Mouse (Mus musculus) layer of hippocampus, postnatal 36 days (tissue): ENCODE data around the gene 4933416C03Rik. TPM values are rescaled to one million over a fixed set of nuclear protein-coding genes. Genes with fewer than 3 reads are reported as not detected.
A peak's percentile ranks its signal among the peaks of the same experiment; 100 is the strongest.

Experiments
- DNase-seq, 2 experiments: peaks; one replicate each; pipeline ENCODE4 v3.0.0; 2022
- total RNA-seq, 2 experiments: library from RNA; stranded (reverse); gene quantifications; 2 replicates each; pipeline ENCODE4 v1.2.3; 2021

4933416C03Rik gene
- not detected for total RNA-seq

DNA sequence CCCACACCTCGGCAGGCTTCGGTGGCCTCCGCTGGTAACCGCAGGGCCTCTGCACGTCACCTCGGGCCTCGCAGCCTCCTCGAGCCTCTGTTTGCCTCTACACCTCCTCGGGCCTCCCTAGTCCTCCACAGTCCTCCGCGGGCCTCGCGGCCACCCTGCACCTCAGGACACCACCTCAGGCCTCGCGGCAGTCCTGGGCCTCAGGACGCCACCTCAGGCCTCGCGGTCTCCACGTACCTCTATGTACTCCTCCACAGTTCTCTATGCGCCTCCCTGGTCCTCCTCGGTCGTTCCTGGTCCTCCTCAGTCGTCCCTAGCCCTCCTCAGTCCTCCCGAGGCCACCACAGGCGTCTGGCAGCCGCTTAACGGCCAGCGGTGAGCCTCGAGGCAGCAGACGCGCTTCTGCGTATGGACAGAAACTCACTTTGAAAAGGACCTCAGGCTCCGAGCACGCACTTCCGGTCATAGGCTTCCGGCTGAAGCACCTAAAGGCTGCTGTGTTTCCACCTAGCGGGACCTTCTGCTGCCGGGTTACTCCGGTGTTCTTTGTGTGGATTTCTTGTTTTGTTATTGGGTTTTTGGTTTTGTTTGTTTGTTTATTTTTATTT, at the start of gene 4933416C03Rik:
TSS of gene 4933416C03Rik (minus strand) at position 51 of the 608 bp plus-strand sequence.
- DNase-seq, result no peak

DNA sequence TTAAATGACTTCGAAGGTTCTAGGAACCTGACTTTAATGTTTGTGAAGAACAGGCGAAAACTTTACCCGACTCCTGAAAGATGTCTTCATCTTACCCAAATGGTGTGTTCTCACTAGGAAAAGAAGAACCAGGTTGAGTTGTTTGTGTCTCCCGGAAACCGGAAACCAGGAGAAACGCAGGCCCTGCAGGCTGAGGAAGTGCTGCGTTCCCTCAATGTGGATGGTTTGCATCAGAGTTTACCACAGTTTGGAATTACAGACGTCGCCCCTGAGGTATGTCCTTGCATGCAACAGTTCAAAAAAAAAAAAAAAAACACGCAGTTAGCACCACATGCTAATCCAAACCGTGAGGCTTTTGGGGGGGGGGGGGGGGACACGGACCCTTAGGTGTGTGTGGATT, 48.6 kb upstream of the 4933416C03Rik start:
- DNase-seq, result no peak

DNA sequence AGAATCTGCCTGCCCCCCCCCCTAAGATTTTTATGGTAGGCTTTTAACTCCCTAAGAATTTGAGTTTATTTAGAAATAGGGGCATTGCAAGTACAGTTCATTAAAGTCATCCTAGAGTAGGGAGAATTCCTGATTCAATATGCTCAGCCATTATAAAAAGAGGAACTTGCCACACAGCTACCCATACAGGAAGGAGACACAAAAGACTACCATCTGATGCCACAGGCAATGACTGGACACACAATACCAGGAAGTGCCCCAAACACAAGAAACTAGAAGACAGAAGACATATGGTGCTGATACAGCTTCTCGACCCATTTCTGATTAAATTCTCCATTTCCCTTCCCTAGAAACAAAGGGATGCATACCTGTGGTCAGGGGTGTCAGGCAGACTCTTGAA, 43.0 kb upstream of the 4933416C03Rik start:
- DNase-seq, result no peak

DNA sequence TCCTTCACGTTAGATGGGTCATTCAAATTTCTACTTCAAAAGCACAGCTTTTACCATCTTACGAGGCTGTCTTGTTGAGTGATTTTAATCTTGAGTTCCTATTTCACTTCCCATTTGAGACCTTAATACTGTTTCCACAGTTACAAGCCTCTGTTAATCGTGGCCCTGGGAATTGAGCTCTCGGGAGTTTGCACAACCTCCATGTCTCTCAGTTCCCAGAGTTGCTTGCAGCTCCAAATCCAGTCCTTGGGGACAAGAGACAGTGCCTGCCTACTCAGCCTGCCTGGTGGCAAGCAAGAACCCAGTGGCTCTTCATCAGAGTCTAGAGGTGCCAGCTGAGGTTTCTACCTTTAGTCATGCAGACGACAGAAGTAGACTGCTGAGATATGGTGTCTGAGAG, 41.0 kb upstream of the 4933416C03Rik start:
- no peak for DNase-seq

DNA sequence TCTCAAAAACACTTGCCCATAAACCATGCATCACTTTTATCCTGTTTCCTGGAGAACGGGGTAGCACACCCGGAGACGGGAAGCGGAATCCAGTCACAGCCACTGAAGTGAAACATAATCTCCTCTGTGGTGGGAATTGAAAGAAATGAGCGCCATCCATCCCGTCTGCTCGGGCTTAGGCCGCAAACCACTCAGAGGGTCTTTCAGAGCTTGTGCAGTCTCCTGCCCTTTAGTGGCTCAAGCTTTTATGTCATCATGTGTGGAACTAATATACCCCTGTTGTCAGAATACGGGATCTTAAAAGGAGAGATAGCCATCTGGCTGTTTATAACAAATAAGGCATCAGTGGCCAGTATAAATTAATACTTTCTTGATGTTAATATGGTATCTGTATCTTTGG, 32.4 kb upstream of the 4933416C03Rik start:
- no peak for DNase-seq

DNA sequence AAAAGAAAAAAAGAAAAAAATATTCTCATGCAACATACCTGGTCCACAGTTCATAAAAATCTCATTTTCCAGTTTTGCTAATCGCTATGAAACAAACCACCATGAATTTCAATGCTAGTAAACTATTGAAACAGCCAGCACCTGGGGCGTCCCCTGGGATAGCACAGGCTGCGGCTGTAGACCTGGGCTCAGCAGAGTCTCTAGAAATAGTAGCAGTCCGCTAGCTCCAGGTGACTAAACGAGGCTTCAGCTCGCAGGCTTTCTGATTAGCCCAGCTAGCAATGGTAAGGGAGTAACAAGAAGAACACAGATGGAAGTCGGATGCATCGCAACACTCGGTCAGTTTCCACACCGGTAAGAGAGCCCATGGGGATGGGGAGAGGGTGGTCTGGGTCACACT, 30.0 kb upstream of the 4933416C03Rik start:
- DNase-seq, result no peak

DNA sequence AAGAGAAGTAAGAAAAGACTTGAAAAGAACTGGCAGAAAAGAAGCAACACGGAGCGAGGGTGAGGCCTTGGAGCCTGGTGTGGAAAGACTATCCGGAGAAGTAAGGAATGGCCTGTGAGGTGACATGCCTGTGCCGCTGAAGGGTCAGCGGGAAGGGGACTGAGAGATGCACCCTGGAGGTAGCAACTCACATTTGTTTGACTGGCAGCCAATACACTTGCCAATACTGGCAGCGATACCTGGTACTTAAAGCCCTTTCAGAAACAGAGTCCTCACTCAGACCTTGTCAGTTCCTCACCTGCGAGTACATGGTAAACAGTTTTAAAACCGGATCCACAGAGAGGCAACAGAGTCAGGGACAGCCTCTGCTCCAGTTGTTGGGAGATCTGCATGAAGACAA, 26.5 kb upstream of the 4933416C03Rik start:
- DNase-seq, result no peak

DNA sequence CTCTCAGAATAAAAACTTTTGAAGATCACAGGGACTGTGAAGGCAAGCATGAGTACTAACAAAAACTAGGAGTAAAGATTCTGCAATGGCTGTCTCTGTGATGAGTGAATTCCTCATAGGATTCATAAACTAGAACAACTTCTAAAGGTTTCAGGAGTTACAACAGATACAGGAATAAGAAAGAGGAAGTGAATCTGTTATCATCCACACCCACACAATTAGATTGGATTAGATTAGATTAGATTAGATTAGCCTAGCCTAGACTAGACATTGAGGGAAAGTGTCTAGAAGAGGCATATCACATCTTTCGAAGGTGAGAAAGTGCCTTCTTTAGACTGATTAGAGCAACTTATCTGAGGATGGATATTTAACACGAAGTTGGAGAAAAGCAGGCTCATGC, 21.5 kb upstream of the 4933416C03Rik start:
- no peak for DNase-seq

DNA sequence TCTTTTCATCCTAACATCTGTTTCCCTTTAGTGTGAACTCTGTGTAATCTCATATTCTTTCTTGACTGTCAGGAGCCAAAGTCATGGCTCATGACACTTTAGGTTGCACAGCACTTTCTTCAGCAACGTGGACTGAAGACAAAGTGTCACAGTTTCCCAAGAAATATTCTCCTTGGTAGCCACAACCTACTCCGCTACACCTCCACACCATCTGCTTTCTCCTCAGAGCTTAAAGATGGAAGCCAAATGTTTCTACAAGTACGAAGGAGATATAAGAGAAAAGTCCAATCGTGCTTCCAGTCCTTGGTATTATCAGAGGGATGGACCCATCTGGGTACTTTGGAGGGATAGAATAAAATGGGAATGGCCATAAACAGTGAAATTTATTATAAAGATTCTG, 18.5 kb upstream of the 4933416C03Rik start:
- DNase-seq, result no peak

DNA sequence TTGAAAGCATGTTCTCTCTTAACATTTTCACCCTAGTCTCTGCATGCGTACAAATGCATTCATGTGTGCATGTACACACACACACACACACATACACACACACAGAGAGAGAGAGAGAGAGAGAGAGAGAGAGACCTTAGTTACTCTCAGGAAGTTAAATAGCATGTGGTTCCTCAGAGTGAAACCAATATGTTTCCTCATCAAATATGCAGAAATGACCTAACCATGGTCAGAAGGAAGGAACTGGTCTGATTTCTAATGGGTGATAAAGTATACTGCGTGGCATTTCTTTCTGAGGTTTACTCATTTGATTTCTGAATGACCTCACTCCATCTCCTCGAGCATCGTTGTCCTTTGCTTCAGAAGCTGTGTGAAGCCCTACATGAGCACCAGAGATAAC, 17.5 kb upstream of the 4933416C03Rik start:
- no peak for DNase-seq

DNA sequence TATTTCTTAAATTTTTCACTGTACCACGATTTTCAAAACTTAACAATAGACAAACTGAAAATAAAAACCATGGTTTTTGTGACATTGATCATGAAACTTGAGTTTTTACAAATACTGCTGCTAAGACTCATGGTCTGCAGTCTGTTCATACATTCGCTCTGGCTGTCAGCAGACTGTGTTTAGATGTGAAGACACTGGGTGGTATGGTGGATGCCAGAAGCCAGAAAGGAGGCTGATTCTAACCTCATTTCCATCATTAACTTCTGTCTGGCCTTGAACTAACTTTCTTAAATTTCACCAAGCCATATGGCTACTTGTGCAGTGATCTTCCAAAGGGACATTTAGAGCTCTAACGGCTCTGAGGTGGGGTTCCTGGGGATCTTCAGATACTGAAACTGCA, 16.7 kb upstream of the 4933416C03Rik start:
- no peak for DNase-seq

DNA sequence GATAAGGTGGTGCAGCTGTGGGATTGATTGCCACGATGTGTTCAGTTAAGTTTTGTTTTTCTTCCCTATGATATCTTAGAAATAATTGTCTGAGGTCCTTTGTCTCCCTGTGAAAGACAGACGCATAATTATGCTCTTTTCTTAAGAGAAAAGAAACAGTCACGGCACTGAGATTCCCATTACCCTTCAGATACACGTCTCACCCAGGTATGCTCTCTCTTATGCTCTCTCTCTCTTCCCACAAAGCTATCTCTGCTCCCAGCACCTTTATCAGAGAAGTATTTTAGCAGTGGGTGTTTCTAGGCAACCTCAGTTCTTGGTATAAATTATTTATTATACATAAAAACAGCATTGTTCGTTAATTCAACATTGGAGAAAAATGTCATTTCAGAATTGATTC, 11.6 kb upstream of the 4933416C03Rik start:
- DNase-seq, result no peak

DNA sequence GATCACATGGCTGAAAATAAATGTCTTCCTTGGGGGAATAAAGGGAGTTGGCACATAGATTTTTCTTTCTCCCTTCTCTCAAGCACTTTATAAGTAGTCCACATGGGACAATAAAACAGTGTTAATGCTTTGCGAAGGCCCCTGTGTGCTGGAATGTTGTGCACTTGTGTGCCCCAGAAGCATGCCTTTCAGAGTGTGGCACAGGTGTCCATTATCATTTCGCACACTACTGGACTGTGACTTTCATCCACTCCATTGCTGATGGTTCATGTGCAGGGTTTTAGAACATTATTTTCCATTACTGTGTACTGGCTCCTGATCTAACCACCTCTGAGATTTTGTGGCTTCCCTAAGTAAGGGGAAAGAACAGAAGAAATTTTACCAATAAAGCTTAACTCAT, 10.1 kb upstream of the 4933416C03Rik start:
- DNase-seq, result no peak

DNA sequence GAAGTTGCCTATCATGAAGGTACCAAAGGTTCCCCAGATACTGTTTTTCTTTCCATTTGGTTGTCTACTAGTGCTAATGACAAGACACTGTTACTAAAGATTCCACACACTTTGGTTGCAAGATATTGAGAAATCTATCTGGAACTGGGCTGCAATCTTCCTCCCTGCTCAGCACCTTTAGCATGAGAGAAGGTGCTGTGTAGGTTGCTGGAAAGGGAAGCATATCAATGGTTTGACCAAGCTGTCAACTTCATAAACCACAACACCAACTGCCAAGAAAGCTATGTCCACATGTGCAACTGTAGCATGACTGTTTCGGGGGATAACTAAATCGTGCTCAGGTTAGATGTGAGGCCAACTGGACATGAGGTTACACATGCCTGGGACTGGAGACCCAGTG, 7.7 kb upstream of the 4933416C03Rik start:
- no peak for DNase-seq

DNA sequence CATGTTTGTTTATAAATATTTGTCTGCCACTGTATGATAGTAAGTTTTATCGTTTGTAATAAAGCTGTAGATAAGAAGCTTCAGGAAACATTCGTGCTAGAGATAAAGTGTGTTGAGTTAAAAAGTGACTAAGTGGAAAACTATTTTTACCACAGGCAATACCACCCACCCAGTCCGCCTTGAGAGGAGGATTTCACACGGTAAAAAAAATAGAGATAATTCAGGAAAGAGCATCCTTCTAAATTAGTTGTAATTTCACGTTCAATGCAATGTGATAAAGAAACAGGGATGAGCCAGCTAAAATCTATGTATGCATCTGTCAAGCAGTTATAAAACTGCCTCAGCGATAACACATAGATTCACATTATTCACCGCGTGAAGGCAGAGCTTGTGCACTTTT, 3.3 kb upstream of the 4933416C03Rik start:
- no peak for DNase-seq

DNA sequence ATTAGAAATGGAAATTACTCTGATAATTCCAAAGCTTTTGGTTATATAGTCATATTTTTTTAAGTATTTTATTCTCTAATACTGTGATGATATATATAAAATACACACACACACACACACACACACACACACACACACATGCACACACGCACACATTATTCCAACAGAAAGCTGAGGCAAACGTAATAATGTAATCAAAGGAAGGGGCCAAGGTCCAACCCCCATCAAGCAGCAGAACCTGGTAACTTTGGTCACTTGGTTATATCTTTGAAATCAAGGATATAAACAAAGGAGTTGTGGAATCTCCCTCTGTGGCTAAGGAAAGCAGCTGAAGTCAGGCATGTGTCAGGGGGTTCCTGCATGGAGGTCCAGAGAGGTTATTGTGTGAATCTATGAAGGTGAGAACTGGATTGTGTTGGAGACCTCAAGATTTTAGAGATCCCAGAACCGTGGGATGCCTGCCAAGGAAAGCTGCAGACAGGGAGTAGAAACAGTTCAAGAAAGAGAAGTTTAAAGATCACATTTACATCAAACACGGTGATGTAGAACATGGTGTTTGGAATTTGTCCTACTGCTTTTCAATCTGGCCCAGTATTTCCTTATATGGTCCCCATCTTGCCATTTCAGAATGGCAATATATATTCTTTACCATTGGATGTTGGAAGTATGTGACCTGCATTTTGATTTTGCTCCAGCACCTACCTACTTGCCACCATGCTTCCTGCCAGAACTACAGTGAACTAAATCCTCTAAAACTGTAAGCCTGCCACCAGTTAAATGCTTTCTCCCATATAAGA, 2.4 kb upstream of the 4933416C03Rik start:
- DNase-seq, result no peak

DNA sequence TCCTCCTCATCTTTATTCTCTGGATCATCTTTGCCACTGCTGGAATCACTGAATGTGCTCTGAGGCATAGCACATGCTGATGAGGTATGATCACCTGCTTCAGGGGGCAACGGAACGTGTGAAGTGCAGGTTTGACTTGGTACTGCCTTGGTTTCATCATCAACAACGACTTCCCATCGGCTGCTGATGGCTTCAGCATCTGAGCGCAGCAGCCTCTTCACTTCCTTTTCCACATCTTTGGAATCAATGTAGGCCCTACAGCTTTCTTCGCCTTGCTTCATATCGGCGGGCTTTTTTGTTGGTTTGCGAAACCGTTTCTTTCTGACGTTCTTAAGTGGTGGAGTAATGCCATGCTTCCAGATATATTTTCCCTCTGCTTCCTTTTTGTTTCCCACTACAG, 849 bp downstream of the 4933416C03Rik start:
- DNase-seq, result no peak

DNA sequence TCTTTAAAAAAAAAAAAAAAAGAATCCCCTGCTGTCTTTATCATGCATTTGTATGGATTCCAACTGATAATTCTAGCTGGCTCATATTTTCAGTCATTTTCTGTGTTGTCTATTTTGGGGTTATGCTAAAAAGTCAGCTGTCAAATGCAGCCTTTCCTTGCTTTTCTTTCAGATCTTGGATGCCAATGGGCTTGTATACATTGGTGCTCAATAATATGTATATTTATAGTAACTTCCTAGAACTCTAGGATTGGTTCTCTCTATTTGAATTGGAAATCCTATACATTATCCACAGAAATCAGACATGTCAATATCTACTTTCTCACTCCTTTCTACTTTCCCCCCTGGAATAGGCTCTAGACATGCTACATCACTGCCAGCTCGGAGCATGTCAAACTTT, 5.0 kb downstream of the 4933416C03Rik start:
- DNase-seq, result no peak

DNA sequence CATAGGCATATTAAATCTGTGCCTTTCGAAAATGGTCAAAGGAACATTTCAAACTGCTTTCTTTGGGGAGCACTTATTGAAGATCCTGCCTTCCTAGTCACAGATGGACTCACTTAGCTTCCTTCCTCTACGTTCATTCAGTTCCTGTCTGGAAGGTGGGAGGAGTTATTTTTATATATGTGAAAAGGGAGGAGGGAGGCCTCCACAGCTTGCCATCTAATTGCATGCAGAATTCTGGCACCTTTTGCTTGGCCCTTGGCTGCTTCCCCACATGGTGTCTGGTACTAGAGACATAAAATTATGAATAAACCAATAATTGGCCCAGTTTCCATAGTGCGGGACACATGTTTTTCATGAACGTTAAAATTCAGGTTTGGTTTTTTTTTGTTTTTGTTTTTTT, 5.5 kb downstream of the 4933416C03Rik start:
- peak; percentile 33 to 41 for DNase-seq

DNA sequence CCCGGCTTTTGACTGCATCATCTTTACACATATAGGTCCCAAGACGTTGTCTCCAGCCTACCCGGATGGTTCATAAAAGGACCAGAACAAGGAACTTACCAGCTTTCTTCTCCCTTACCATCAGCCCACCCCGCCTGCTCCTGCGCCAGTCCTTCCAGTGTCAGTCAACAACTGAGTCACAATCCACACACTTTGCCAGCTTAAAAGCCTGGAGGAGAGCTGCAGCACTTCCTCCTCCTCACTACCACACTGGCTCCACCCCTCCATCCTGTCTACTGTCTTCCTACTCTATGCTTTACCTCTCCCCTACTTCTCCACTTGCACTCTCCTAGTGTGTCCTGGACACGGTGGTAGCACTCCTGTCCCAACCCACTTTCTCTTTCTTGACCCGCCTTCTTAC, 15.2 kb downstream of the 4933416C03Rik start:
- no peak for DNase-seq

DNA sequence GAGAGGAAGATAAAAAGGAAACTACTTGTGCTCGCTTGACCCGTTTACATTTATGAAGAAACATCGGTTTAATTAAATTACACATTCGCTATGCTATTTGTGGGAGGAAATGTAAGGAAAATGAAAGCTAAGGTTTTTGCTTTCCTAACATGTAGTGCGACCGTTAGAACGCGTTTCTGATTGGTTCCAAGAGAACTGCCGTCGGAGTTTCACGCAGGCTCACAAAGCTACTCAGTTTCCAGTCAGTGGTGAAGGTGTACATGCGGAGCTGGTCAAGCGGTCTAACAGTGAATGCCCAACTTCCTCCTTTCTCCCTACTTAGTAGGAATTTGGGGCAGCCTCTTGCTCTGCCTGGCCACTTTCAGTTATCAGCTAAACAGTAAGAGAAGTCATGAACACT, 17.3 kb downstream of the 4933416C03Rik start:
- DNase-seq, result no peak

DNA sequence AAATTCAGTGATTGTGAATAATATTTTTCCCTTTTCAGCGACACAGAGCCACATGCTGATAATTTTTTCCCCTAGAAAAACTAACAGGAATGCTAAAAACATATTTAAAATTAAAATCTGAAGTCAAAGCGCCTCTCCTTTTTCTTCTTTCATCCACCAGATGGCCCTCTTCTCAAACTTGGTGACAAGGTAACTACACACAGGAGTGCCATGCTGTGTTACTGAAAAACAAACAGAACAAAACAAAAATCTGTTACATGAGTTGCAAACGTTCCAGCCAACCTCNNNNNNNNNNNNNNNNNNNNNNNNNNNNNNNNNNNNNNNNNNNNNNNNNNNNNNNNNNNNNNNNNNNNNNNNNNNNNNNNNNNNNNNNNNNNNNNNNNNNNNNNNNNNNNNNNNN, 29.8 kb downstream of the 4933416C03Rik start:
- peak in 1 of 2 experiments; percentile 7 for DNase-seq

DNA sequence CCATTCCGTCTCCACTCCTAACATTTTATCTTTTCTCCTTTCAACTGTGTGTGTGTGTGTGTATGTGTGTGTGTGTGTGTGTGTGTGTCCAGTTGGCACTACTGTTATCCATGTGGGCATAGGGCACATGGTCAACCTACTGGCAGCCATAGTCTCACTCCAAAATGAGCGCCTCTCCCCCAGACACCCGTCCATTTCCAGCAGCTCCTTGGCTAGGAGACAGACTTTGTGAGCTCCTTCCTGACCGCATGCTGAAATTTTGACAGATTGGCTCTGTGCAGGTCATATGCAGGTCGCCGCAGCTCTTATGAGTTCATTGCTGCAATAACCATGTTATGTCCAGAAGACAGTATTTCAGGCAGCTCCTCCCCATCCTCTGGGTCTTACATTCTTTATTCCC, 32.9 kb downstream of the 4933416C03Rik start:
- no peak for DNase-seq

DNA sequence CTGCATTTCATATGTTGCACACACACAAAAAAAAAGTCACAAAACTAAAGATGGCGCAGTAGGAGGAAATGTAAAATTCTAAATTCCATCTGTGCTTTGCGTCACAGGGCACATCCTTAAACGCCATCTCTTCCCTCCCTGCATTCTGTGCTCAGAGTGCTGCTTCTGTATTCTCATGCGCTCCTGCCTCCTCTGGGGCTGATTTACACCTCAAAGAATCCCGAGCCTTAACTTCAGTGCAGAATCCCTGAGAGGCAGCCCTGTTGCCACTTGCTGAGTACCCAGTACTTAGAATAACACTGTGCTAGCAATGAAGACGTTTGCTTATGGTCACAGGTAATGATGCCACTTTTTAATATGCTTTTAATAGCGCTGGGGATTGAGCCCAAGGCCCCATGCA, 34.3 kb downstream of the 4933416C03Rik start:
- DNase-seq, result no peak
